Mouse (Mus musculus) induced T-regulatory cell, adult 2 months (primary cell): Measurements from ENCODE around the gene Wee2.

Experiments
- DNase-seq: peaks from one replicate; pipeline ENCODE4 v3.0.0-alpha.2; 2012; ENCODE audit warnings: low read depth

Wee2 gene

DNA sequence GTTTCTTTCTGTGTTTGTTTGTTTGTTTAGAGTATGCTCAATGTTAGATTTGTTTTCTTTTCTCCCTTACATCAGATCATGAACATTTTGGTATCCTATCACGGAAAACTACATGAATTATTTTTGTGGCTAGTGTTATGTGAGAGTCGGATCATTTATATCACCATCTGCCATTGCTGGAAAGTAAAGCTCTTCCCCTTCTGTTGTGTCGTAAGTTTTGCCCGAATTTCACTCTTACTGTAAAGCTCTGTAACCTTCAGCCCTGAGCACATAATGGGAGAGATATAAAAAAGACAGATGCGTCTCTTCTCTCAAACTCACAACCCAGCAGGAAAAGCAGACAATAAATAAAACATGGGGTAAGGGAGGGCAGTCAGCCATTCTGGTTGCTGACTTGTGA, at the start of gene Wee2:
Gene Wee2, plus strand, starts transcription at position 153 of the 400 bp plus-strand sequence.
- no peak for DNase-seq

- no peak for DNase-seq
Observed at GRCm38 (mm10) chr6:40390975-40391374, 47.9 kb upstream of the Wee2 start.

DNA sequence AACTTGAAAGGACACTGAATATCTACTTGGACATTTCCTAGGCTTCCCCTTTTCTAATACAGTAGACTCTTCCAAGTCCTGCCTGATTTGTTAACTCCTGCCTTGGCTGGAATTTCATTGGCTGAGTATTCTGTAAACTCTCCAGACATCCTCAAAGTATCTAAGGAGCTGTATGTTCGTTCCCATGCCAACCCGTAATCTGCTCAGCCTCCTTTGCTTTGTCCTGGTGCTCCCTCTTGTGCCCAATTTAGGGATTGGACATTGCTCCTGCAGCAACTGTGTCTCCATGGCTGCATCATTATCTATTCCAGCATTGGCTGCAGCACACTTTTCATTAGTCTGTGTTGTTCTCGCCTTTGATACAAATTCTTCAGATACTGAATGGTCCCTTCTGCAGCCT, 45.7 kb upstream of the Wee2 start:
- peak; percentile 40 for DNase-seq

GRCm38 (mm10) chr6:40402031-40402430, 36.9 kb upstream of the Wee2 start:
- no peak for DNase-seq

- DNase-seq: no peak
Observed at GRCm38 (mm10) chr6:40403640-40404285, 35.1 kb upstream of the Wee2 start.

DNA sequence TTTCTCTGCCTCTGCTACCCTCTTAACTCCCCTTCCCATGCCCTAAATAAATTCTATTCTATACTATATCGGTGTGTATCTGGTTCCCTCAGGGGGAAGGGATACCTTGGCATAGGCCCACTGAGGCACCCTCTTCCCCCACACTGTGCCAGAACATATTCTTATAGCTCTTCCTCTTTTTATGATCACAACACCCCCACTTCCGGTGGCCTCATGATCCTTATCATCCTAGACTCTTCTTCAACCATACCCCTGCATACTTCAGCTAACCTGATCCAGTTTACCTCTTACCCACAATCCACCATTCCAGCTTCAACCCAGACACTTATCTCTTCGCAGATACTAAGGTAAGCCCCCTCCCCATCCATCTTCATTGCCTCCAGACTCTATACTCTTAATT, 27.8 kb upstream of the Wee2 start:
- no peak for DNase-seq

GRCm38 (mm10) chr6:40413046-40413445, 25.8 kb upstream of the Wee2 start:
- DNase-seq: no peak

- no peak for DNase-seq
Observed at GRCm38 (mm10) chr6:40413565-40413964, 25.3 kb upstream of the Wee2 start.

- no peak for DNase-seq
Observed at GRCm38 (mm10) chr6:40415799-40416198, 23.1 kb upstream of the Wee2 start.

GRCm38 (mm10) chr6:40418386-40418785, 20.5 kb upstream of the Wee2 start:
- DNase-seq: no peak

DNA sequence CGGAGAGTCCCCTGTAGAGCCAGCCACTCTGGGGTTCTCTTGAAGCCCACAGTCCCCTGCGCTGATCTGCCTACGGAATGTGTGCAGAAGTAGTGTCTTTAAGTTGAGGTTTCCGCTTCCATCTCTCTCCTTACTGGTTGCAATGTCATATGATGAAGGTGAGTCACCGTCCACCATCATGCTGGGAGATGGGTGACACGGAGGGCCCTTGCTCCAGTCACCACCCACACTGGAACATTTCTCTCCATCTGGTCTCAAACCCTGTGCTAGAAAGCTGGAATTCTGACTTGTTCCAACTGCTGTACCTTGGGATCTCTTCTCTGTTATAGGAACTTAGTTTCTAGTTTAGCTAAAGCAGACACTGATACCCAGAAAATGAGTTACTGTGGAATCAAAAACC, 17.8 kb upstream of the Wee2 start:
- DNase-seq: no peak

GRCm38 (mm10) chr6:40423013-40423412, 15.9 kb upstream of the Wee2 start:
- DNase-seq: no peak

GRCm38 (mm10) chr6:40423774-40424173, 15.1 kb upstream of the Wee2 start:
- peak; percentile 81 for DNase-seq

DNA sequence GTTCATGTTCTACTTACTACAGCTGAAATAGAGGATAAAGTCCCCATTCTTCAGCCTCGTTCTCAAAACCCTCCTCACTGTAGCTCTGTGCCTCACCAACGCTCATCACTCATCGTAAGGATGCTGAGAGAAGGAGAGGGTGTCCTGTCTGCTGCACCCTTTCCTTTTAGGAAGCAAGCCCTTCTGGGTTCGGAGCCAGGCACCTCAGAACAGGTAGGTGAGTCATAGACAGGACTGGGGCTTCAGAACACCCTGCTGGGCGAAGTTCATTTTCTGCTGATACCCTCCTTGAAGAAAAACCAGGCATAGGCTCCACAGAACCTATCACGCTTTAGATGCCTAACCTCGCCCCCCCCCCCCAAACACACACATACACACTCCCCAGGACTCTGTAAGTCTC, 11.4 kb upstream of the Wee2 start:
- DNase-seq: no peak

DNA sequence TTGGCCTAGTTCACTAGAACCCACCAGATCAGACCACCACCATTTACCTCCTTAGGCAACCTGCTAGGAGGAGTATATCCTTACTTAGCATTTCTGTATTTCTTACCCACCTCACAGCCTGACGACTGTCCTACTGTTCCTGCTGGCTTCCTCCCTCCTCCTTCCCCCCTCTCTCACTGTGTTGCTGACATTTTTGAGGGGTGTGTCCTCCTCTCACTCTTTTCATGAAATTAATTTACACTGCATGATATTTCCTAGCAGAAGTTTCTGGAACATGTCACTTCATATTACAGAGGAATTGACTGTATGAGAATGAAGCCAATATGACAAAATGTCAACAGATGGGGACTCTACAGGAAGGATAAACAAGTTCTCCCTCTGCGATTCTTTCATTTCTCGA, 10.2 kb upstream of the Wee2 start:
- DNase-seq: no peak

DNA sequence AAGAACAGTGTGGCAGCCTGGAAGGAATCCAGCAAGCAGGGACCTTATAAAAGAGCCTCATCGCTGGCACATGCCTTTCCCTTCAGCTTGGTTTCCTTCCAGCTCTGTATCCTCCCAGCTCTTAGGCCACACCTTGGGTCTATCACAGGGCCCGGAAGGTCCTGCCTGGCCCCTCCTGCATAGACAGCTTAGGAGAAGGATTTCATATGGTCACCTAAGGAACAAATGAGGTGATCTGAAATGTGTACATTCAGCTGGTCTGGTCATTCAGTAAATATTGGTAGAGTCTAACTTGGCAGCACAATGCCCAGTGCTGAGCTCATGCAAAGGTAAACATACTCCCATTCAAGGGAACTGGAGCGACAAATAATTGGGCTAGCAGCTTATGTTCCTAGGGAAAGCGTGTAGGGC, 9.4 kb upstream of the Wee2 start:
- DNase-seq: no peak

DNA sequence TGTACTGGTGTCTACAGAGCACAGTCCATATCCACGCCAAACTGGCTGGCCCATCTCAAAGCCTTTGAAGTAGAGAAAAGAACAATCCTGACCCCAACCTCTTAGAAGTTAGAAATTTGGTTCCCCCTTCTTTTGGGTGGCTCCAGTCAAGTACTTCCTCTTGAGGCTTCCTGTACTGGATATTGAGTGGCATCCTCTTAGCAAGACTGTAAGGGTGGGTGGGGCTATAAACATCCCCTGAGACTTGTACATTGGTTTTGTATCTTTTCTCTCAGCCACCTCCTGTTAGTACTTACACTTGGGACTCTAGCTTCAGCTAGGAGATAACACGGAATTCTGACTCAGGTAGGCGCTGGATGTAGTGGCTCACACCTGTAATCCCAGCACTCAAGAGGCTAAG, 8.6 kb upstream of the Wee2 start:
- DNase-seq: no peak

DNA sequence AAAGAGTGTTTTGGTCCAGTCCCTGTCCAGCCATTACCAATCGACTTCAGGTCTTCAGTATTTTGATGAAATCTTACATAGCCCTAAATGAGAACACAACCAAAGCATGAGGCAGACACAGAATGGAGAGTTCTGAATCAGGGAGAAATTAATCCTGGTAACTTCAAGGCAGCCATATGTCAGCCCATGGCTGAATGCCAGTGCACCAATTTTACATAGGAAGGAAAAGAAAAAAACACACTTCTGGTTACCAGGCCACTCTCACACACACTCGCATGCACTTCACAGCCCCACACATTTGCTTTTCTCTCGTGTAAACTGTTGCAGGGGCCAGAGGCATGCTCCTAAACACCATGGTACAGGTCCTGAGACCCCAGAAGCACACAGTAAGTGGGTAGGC, 8.0 kb upstream of the Wee2 start:
- no peak for DNase-seq

GRCm38 (mm10) chr6:40431356-40431755, 7.5 kb upstream of the Wee2 start:
- DNase-seq: no peak

DNA sequence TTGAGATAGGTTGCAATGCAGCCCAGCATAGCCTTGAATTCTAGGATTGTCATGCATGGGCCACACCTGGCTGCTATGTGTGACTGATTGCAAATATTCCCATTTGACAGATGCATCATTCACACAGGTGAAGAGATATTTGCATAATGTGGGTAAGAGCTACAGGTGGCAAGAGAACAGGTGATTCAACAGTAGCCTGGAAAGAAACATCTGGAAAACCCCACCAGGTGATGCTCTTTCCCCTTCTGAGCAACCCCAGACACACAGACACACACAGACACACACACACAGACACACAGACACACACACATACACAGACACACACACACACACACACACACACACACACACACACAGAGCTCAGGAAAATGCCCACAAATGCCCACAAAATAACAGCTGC, 7.1 kb upstream of the Wee2 start:
- DNase-seq: no peak

DNA sequence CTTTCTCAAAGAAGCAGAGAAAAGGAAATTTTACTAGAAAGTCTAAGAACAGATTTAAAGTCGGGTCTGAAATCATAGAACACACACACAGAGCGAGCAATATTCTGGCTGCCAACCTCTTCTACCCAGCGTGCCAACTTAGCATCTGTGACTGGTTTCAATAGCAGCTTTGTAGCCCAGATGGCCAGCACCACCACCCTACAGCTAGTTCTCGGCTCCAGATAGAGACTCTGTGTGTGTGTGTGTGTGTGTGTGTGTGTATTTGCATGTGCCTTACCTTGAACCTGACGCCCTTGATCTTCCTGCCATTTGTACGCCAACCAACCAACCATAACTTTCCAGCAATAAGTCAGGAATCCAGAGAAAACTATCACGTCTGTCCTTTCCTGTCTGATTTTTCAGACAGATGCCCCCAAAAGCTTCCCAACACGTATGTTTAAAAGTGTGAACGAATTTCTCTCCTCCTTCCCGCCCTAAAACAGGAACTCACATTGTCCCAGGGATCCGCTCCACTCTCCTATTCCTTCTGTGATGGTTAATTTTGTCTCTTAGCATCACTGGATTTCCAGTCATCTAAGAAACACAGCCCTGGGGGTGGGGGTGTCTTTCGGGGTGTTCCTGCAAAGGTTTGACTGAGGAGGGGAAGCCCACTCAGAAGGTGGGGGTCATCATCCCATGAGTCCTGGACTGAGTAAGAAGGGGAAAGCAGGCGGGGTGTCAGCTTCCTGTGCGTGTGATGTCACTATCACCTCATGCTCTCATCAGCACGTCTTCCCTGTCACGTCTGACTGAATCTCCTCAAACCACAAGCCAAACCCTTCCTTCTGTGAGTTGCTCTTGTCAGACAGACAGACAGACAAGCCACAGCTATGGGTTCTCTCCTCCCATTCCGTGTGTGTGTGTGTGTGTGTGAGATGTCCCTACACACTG, 6.3 kb upstream of the Wee2 start:
- DNase-seq: peak; percentile 58

DNA sequence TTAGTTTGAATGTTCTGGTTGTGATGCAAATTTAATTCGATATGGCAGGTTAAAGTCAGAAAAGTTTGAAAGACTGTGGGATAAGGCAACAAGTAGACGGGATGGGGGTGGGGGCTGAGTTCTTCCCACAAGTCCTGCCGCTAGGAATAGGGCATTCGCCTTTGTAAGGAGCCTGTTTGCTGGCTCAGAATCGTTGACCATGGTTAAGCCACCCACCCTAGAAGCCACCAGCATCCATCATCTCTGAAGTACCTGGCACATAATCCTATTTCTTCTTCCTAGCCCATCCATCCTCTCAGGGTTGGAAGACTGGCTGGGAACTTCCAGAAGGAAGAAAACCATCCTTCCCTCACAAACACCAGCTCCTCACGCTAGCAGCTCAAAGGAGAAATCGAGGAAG, 4.2 kb upstream of the Wee2 start:
- no peak for DNase-seq
